Mouse (Mus musculus): ENCODE results near the gene Reck.

Reck gene

GRCm38 (mm10) chr4:43969373-43969772 lies 94.0 kb downstream of the Reck start:
- DNase-seq (ENCODE audit: low spot score) = peak; percentile 36

DNA sequence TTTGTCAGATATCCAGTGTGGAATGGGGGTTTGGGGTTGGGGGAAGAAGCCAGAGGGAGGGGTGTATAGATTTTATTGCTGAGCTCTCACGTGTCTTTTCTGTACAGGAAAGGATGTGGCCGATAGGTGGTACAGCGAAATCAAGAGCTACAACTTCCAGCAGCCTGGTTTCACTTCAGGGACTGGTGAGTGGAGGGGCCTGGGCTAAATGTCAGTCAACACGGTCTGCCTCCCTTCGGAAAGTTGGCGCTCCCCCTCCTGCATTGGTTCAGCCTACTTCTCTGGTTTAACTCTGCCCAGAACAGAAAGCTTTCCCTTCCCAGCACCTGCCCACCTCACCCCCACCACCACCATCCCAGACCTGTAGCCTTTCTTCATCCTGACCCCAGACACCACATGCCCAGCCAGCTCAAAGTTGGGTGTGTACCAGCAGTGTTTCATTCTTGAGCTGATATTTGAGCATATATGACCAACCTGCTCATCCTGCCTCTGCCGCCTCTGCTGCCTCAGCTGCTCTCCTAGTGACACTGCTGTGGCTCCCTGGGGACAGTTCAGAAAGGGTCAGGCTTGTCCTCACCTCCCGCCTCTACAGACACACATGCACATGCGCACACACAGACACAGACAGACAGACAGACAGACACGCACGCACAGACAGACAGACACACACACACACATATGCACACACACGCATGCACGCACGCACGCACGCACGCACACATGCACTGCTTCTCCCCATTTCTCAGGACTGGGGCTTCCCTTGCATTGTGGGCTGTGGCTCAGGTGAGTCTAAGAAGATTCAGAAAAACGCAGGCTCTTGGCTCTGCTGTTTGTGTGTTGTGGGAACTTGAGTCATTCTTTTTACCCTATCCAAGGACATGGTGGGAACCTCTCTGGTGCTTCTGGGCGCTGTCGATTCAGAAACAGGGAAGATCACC lies 95.3 kb downstream of the Reck start:
- no peak for DNase-seq (ENCODE audit: low spot score)

DNA sequence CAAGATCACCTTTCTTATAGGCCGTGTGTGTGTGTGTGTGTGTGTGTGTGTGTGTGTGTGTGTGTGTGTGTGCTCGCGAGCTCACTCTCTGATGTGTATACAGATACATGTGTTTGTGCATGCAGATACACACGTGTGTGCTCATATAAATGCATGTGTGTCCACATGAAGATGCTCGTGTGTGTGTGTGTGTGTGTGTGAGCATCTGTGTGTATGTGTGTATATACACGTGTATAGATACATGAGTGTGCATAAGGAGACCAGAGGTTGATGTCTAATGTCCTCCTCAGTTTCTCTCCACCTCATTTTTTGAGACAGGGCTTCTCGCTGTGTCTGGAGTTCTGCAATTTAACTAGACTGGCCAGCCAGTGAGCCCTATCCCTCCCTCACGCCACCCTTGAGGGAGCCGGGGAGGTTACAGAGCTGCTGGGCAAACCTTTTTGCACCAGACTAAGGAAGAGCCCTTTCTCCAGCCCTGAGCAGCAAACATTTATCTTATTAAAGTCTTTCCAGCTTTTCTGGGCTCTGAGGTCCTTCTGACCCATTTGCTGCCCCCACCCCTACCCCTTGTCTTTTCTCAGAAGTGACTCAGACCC lies 96.3 kb downstream of the Reck start:
- no peak for DNase-seq (ENCODE audit: low spot score)

GRCm38 (mm10) chr4:43972137-43972591 lies 96.8 kb downstream of the Reck start:
- DNase-seq (ENCODE audit: low spot score) = peak; percentile 71

- DNase-seq (ENCODE audit: low spot score) = no peak
Observed at GRCm38 (mm10) chr4:43973526-43973981, 98.2 kb downstream of the Reck start.

DNA sequence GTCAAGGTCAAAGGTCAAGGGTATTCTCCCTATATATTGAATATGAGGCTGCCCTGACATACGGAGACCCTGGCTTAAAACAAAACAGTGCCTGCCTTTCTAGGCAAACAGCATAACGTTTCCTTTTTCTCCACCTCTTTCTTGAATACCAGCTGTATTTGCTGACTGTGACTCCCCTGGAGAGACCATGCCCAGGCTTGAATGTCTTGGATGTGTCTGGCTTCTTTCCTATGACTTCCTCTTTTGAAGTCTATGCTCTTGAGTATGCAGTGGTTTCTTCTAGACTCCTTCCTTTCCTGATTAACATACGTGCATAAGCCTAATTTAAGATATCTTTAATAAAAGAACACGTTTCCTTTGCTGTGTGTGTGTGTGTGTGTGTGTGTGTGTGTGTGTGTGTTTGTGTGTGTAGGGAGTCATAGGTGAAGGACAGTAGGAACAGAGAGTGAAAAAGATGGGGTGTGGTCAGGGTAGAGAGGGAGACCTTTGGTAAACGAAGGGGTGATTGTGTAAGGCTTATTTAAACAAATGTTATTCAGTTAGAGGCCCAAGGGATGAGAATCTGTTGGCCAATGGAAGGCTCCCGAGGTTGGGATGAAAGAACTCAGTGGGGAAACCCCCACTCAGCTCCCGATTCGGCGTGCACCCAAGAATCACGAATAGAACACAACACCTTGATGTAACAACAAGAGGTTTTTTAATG lies 99.7 kb downstream of the Reck start:
- no peak for DNase-seq (ENCODE audit: low spot score)

GRCm38 (mm10) chr4:43976223-43976740 lies 101.0 kb downstream of the Reck start:
- DNase-seq (ENCODE audit: low spot score) = no peak

DNA sequence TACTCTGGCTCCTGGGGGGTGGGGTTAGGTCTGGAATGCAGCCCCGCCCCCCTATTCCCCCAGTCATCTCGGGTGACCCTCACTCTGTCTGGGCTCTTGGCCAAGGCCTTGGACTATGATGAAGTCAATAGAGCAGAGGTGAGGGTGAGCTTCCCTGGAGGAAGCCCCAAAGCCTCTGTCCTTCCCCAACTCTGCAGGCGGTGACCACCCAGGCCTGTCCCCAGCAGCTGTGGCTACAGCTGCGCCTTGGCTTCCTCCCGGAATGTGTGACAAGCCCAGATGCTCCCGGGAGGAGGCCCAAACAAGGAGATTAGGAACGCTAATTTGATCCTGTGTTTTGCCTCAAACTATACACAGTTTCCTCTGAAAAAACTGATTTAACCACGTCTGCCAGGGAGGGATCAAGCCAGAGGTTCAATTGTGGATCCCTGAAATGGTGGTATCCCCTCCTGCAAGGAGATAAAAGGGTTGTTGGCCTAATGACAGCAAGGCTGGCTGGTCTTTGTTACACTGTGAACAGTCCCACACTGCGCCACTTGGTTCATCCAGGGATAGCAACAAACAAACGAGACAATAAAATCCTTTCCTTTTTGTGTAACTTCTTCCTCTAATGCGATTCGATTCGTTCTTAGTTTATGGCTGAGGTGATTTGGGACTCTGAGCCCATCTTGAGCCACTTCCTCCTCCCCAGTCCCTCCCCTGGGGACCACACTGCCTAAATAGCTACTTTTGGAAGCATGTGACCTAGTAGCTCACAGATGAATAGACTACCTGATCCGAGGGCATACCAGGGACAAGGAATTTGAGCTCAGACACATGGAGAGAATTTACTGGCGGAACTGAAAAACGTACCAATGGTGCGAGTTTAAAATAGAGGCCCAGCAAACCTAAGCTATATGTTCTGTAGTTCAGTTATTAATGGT lies 103.5 kb downstream of the Reck start:
- no peak for DNase-seq (ENCODE audit: low spot score)

GRCm38 (mm10) chr4:43979746-43980145 lies 104.4 kb downstream of the Reck start:
- no peak for DNase-seq (ENCODE audit: low spot score)

DNA sequence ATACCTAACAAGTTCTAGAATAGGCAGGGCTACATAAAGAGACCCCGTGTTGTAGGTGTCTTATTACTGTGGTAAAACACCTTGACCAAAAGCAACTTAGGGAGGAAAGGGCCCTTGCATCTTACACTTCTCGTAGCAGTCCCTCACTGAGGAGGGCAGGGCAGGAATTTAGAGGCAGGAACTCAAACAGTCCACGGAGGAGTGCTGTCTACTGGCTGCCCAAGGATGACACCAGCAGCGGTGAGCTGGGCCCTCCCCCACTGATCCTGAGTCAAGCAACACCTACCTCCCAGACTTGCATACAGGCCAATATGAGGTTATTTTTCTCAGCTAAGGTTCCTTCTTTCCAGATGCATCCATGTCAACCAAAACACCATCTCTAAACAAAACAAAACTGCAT lies 104.9 kb downstream of the Reck start:
- no peak for DNase-seq (ENCODE audit: low spot score)

GRCm38 (mm10) chr4:43980846-43981245 lies 105.5 kb downstream of the Reck start:
- no peak for DNase-seq (ENCODE audit: low spot score)

DNA sequence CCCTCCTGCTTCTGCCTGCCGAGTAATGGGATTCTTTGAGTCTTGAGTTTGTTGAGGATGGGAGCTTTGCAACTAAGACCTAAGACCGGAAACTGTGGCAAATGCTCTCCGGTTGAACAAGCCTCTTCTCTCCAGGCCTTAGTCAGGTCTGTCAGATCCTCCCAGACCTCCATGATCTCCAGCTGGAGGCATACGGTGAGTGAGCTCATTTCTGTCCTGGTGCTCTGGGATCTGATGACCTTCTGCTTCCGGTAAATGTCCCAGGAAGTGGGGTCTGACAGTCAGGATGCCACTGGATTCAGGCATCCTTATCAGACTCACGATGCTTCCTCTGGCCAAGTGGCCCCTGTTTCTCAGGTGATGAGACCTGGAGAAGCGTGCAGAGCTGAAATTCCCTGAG lies 105.9 kb downstream of the Reck start:
- no peak for DNase-seq (ENCODE audit: low spot score)

GRCm38 (mm10) chr4:43982053-43982732 lies 106.9 kb downstream of the Reck start:
- peak; percentile 85 for DNase-seq (ENCODE audit: low spot score)

DNA sequence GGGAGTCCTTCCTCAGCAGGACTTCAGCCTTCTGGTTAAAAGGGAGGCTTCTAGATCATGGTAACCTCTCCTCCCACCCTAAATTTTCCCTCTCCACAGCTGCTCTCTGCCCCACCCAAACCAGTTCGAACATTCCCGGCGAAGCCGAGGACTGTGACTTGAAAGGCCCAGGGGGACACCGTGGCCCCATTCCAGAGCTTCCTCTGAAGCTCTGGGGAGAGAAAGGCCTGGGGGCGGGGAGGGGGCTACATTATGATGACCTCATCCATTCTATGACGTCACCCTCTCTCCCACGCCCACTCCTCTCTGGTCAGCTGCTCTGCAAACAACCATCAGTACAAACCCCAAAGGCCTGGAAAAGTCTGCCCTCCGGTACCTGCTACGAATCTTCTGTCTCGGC lies 107.9 kb downstream of the Reck start, which contains the start of gene Ccin:
TSS of gene Ccin (plus strand) at position 303 of the 400 bp plus-strand sequence.
- no peak for DNase-seq (ENCODE audit: low spot score)

DNA sequence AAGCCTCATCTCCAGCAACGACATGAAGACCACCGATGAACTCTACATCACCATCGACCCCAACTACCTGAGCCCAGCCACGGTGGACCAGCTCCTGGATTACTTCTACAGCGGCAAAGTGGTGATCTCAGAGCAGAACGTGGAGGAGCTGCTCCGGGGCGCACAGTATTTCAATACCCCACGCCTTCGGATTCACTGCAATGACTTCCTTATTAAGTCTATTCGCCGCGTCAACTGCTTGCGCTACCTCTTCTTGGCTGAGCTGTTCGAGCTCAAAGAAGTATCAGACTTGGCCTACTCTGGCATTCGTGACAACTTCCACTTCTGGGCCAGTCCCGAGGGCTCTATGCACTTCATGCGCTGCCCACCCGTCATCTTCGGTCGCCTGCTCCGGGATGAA lies 108.4 kb downstream of the Reck start:
- no peak for DNase-seq (ENCODE audit: low spot score)

GRCm38 (mm10) chr4:43984326-43984725 lies 109.0 kb downstream of the Reck start:
- DNase-seq (ENCODE audit: low spot score) = no peak

GRCm38 (mm10) chr4:43988976-43989375 lies 113.6 kb downstream of the Reck start:
- no peak for DNase-seq (ENCODE audit: low spot score)

GRCm38 (mm10) chr4:43993072-43993471 lies 117.7 kb downstream of the Reck start:
- DNase-seq (ENCODE audit: low spot score) = no peak

GRCm38 (mm10) chr4:43994342-43994741 lies 119.0 kb downstream of the Reck start:
- DNase-seq (ENCODE audit: low spot score) = no peak
